Mouse (Mus musculus): Measurements from ENCODE around the gene 2700049A03Rik. TPM values are rescaled to one million over a fixed set of nuclear protein-coding genes. Genes with fewer than 3 reads are reported as not detected.
A peak's percentile ranks its signal among the peaks of the same experiment; 100 is the strongest.

Gene 2700049A03Rik
- polyA plus RNA-seq, 1 experiment from 2014 or later: 18.0 TPM

DNA sequence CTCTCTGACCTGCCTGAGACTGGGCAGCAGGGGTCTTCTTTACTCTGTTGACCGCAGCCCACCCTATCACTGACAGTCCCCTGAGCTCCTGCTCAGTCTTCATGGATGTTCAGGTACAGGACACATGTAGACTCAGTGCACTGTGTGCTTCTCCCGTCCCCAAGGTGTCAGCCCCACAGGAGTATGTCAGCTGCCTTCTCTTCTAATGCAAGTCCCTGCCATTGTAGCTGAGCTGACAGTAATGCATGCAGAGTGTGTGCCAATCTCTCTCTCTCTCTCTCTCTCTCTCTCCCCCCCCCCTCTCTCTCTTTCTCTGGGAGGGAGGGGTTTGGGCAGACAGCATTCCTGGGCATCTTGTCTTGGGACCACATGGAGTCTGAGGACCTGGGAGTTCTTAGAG is 153.8 kb downstream of the 2700049A03Rik start:
- Histone ChIP-seq H3K9ac (replicated peaks; ENCODE audit: low read length) (no peak overlapping the region), H3K4me2 (ENCODE audit: low read length) (no peak overlapping the region), H3K4me1 (ENCODE audit: control insufficient read depth, insufficient read depth, low read length) (peaks cover 16% of the 10 kb centered on the region), H3K4me3 (replicated peaks; ENCODE audit: low read depth, low read length) (no peak overlapping the region), H3K9me3 (ENCODE audit: control insufficient read depth, low read length) (no peaks in the 10 kb centered on the region; the same call in 1 of the 2 replicates), H3K27ac (replicated peaks; ENCODE audit: low read depth, low read length) (no peak overlapping the region), H3K27me3 (ENCODE audit: control insufficient read depth, insufficient read depth, low read length) (no peaks in the 10 kb centered on the region), H3K36me3 (ENCODE audit: control insufficient read depth, insufficient read depth, low read length) (no peaks in the 10 kb centered on the region)
- WGBS: 60% methylated on average over 2 of the region's 2 CpGs
- DNase-seq: peak; percentile 29
- no peak for ATAC-seq (ENCODE audit: low FRiP score, low TSS enrichment)

Other genes with a start within 250 kb of the 2700049A03Rik start
- 217 and 257 TPM in 2 replicates for gene Actr10, start 199.0 kb upstream of the 2700049A03Rik start, polyA plus RNA-seq (2014; fragmentation: Nextera tagmentation; extraction: Ambion mirVana)
- gene Psma3, start 162.2 kb upstream of the 2700049A03Rik start, polyA plus RNA-seq (2014; fragmentation: Nextera tagmentation; extraction: Ambion mirVana): 552 and 556 TPM in 2 replicates
- 42.3 and 44.7 TPM in 2 replicates for gene Arid4a, start 120.9 kb upstream of the 2700049A03Rik start, polyA plus RNA-seq (2014; fragmentation: Nextera tagmentation; extraction: Ambion mirVana)
- not detected in 2 replicates for gene Tomm20l, start 25.4 kb upstream of the 2700049A03Rik start, polyA plus RNA-seq (2014; fragmentation: Nextera tagmentation; extraction: Ambion mirVana)
- gene Timm9, start 164 bp upstream of the 2700049A03Rik start, polyA plus RNA-seq (2014; fragmentation: Nextera tagmentation; extraction: Ambion mirVana): 106 and 114 TPM in 2 replicates
- 34.6 and 35.8 TPM in 2 replicates for gene Dact1, start 173.0 kb downstream of the 2700049A03Rik start, polyA plus RNA-seq (2014; fragmentation: Nextera tagmentation; extraction: Ambion mirVana)